Mouse (Mus musculus) hindbrain, postnatal 0 days (tissue): ENCODE measurements around the gene Tmem220. TPM values are rescaled to one million over a fixed set of nuclear protein-coding genes. Genes with fewer than 3 reads are reported as not detected.
A peak's percentile ranks its signal among the peaks of the same experiment; 100 is the strongest.

ENCODE experiments used
- ATAC-seq: fragments of 200-750 bp; cut with Nextera tagmentation; 2 replicates; pipeline ENCODE4 v1.8.0; 2017; ENCODE audit warnings: mild to moderate bottlenecking, moderate TSS enrichment, moderate library complexity
- DNase-seq: peaks from one replicate; pipeline ENCODE4 v3.0.0-alpha.2; 2015; ENCODE audit warnings: low spot score
- H3K27ac ChIP-seq: fragments of 300-500 bp; sonication (generic); 2 replicates; pipeline ENCODE4 v1.5.1; 2014; ENCODE audit warnings: mild to moderate bottlenecking
- H3K27me3 ChIP-seq: fragments of 300-500 bp; sonication (generic); 2 replicates; pipeline ENCODE4 v1.6.1; 2014; ENCODE audit warnings: low read length, mixed read lengths; ENCODE audit not compliant: insufficient read depth
- H3K36me3 ChIP-seq: fragments of 300-500 bp; sonication (generic); 2 replicates; pipeline ENCODE4 v1.6.1; 2014; ENCODE audit warnings: low read length, mixed read lengths; ENCODE audit not compliant: insufficient read depth
- H3K4me1 ChIP-seq: fragments of 300-500 bp; sonication (generic); 2 replicates; pipeline ENCODE4 v1.6.1; 2014; ENCODE audit warnings: antibody characterized with exemption, low read length, mixed read lengths; ENCODE audit not compliant: insufficient read depth
- H3K4me2 ChIP-seq: fragments of 300-500 bp; sonication (generic); 2 replicates; pipeline ENCODE4 v1.6.1; 2014; ENCODE audit warnings: low read depth, mild to moderate bottlenecking, low read length, moderate library complexity, mixed read lengths
- H3K4me3 ChIP-seq: fragments of 300-500 bp; sonication (generic); 2 replicates; pipeline ENCODE4 v1.5.1; 2014; ENCODE audit warnings: low read length
- H3K9ac ChIP-seq: fragments of 300-500 bp; sonication (generic); replicated peaks from 2 replicates; pipeline ENCODE4 v1.6.1; 2014; ENCODE audit warnings: mild to moderate bottlenecking, low read length, moderate library complexity, mixed read lengths
- H3K9me3 ChIP-seq: fragments of 300-500 bp; sonication (generic); 2 replicates; pipeline ENCODE4 v1.6.1; 2016; ENCODE audit warnings: low read length, mixed read lengths
- CTCF ChIP-seq: IDR thresholded peaks from 2 replicates; pipeline ENCODE4 v1.5.1; 2016; ENCODE audit warnings: antibody characterized with exemption, control low read depth, low read depth
- WGBS: fragments of 180-500 bp; shearing (Covaris S2); extraction: QIAGEN DNeasy Blood & Tissue Kit; methylation state at CpG from one replicate; pipeline ENCODE4 v1.1.7; 2014; 5-methylcytosine and 5-hydroxymethylcytosine counted together
- polyA plus RNA-seq: library from polyadenylated mRNA; unstranded; fragments of >200 nt; fragmentation: Nextera tagmentation; extraction: Ambion mirVana; gene quantifications from 2 replicates; pipeline ENCODE4 v1.2.1, GENCODE M21; 2015
- total RNA-seq: library from RNA; depleted of rRNA; stranded (reverse); fragments of >200 nt; gene quantifications from 2 replicates; pipeline ENCODE4 v1.2.3, GENCODE M21; 2014

Gene Tmem220
- total and polyA plus RNA-seq, 2 experiments from 2014 or later: 0.26 to 1.1 TPM

GRCm38 (mm10) chr11:67077435-67077834 is 52.5 kb downstream of the Tmem220 start:
- H3K27me3 ChIP-seq: no peaks in the 10 kb centered on the region
- TF ChIP-seq CTCF: no peak
- 43% methylated on average over 3 of the region's 3 CpGs for WGBS
- DNase-seq (peak; percentile 62), ATAC-seq (no peak)
- H3K9ac ChIP-seq: no peak overlapping the region
- 0 out of 2 replicates have a peak, but pooled peaks cover 5% of the 10 kb centered on the region for H3K4me1 ChIP-seq
- H3K9me3 ChIP-seq: no peaks in the 10 kb centered on the region
- no peak overlapping the region for H3K27ac ChIP-seq
- no peak overlapping the region for H3K4me2 ChIP-seq
- H3K36me3 ChIP-seq: no peaks in the 10 kb centered on the region
- H3K4me3 ChIP-seq: no peak overlapping the region

GRCm38 (mm10) chr11:67078000-67078399 is 53.0 kb downstream of the Tmem220 start, which contains the start of gene Myh3:
Gene Myh3, plus strand, starts transcription at chr11:67078300.
- Histone ChIP-seq H3K4me1 (0 out of 2 replicates have a peak, but pooled peaks cover 5% of the 10 kb centered on the region), H3K9me3 (no peaks in the 10 kb centered on the region), H3K4me3 (no peak within 1 kb of the TSS), H3K4me2 (no peak within 1 kb of the TSS), H3K9ac (no peak within 1 kb of the TSS), H3K36me3 (no peaks in the 10 kb centered on the region), H3K27ac (no peak within 1 kb of the TSS), H3K27me3 (peaks cover 3% of the 10 kb centered on the region; the same call in 1 of the 2 replicates)
- TF ChIP-seq CTCF: no peak
- no peak for ATAC-seq
- 86% methylated on average over 5 of the region's 5 CpGs for WGBS
- no peak for DNase-seq

GRCm38 (mm10) chr11:67078888-67079287 is 53.9 kb downstream of the Tmem220 start:
- Histone ChIP-seq H3K4me3 (no peak overlapping the region), H3K9me3 (no peaks in the 10 kb centered on the region), H3K4me1 (0 out of 2 replicates have a peak, but pooled peaks cover 5% of the 10 kb centered on the region), H3K4me2 (no peak overlapping the region), H3K36me3 (no peaks in the 10 kb centered on the region), H3K9ac (no peak overlapping the region), H3K27ac (no peak overlapping the region), H3K27me3 (peaks cover 9% of the 10 kb centered on the region; the same call in 1 of the 2 replicates)
- ATAC-seq (no peak), DNase-seq (no peak)
- no peak for TF ChIP-seq CTCF
- WGBS: 95% methylated on average over 6 of the region's 6 CpGs

- ATAC-seq: peak; percentile 22
Measured at GRCm38 (mm10) chr11:67079740-67080139, 54.8 kb downstream of the Tmem220 start.

GRCm38 (mm10) chr11:67080168-67080567 is 55.2 kb downstream of the Tmem220 start:
- Histone ChIP-seq H3K9ac (no peak overlapping the region), H3K9me3 (no peaks in the 10 kb centered on the region), H3K36me3 (no peaks in the 10 kb centered on the region), H3K27ac (no peak overlapping the region), H3K4me2 (0 out of 2 replicates have a peak overlapping the region, but pooled peaks have one; percentile 0), H3K4me3 (no peak overlapping the region), H3K4me1 (0 out of 2 replicates have a peak, but pooled peaks cover 5% of the 10 kb centered on the region), H3K27me3 (peaks cover 13% of the 10 kb centered on the region; the same call in 1 of the 2 replicates)
- WGBS: 7% methylated on average over 3 of the region's 3 CpGs
- TF ChIP-seq CTCF: peak; percentile 82
- peak; percentile 68 for ATAC-seq
- DNase-seq: peak; percentile 84

More at GRCm38 (mm10) chr11:67079740-67080139, 54.8 kb downstream of the Tmem220 start:
- H3K27me3 ChIP-seq: peaks cover 13% of the 10 kb centered on the region; the same call in 1 of the 2 replicates
- no peak overlapping the region for H3K9ac ChIP-seq
- H3K4me2 ChIP-seq: 0 out of 2 replicates have a peak overlapping the region, but pooled peaks have one; percentile 0
- 0 out of 2 replicates have a peak, but pooled peaks cover 5% of the 10 kb centered on the region for H3K4me1 ChIP-seq
- H3K36me3 ChIP-seq: no peaks in the 10 kb centered on the region
- no peak overlapping the region for H3K27ac ChIP-seq
- H3K9me3 ChIP-seq: no peaks in the 10 kb centered on the region
- H3K4me3 ChIP-seq: no peak overlapping the region
- DNase-seq: peak; percentile 16
- 55% methylated on average over 11 of the region's 11 CpGs for WGBS
- TF ChIP-seq CTCF: no peak

GRCm38 (mm10) chr11:67081125-67081649 is 56.2 kb downstream of the Tmem220 start:
- no peak for TF ChIP-seq CTCF
- H3K4me3 ChIP-seq: no peak overlapping the region
- no peak overlapping the region for H3K4me2 ChIP-seq
- H3K9ac ChIP-seq: no peak overlapping the region
- 15% methylated on average over 10 of the region's 11 CpGs for WGBS
- no peak for DNase-seq
- H3K27me3 ChIP-seq: peaks cover 13% of the 10 kb centered on the region; the same call in 1 of the 2 replicates
- no peak for ATAC-seq
- no peaks in the 10 kb centered on the region for H3K36me3 ChIP-seq
- H3K4me1 ChIP-seq: 0 out of 2 replicates have a peak, but pooled peaks cover 5% of the 10 kb centered on the region
- no peaks in the 10 kb centered on the region for H3K9me3 ChIP-seq
- no peak overlapping the region for H3K27ac ChIP-seq

- ATAC-seq: no peak
Measured at GRCm38 (mm10) chr11:67082188-67082587, 57.2 kb downstream of the Tmem220 start.

More at GRCm38 (mm10) chr11:67082188-67082587, 57.2 kb downstream of the Tmem220 start:
- no peak for DNase-seq
- Histone ChIP-seq H3K4me2 (no peak overlapping the region), H3K9ac (no peak overlapping the region), H3K36me3 (no peaks in the 10 kb centered on the region), H3K4me1 (0 out of 2 replicates have a peak, but pooled peaks cover 5% of the 10 kb centered on the region), H3K9me3 (no peaks in the 10 kb centered on the region), H3K27me3 (peaks cover 13% of the 10 kb centered on the region; the same call in 1 of the 2 replicates), H3K4me3 (no peak overlapping the region), H3K27ac (no peak overlapping the region)
- TF ChIP-seq CTCF: no peak
- 89% methylated on average over 7 of the region's 7 CpGs for WGBS
